Mouse (Mus musculus) kidney, postnatal 0 days (tissue): Measurements from ENCODE around the gene Trib3. TPM values are rescaled to one million over a fixed set of nuclear protein-coding genes. Genes with fewer than 3 reads are reported as not detected.
A peak's percentile ranks its signal among the peaks of the same experiment; 100 is the strongest.

Experiments
- ATAC-seq: fragments of 200-750 bp; cut with Nextera tagmentation; replicated peaks from 2 replicates; pipeline ENCODE4 v1.8.0; 2017; ENCODE audit warnings: low read depth, moderate number of reproducible peaks, moderate TSS enrichment, moderate library complexity; ENCODE audit not compliant: low FRiP score
- DNase-seq: peaks from one replicate; pipeline ENCODE4 v3.0.0-alpha.2; 2016; ENCODE audit warnings: low spot score
- H3K27ac ChIP-seq: fragments of 300-500 bp; sonication (generic); 2 replicates; pipeline ENCODE4 v1.5.1; 2014; ENCODE audit warnings: mild to moderate bottlenecking
- H3K27me3 ChIP-seq: fragments of 300-500 bp; sonication (generic); 2 replicates; pipeline ENCODE4 v1.6.1; 2014; ENCODE audit warnings: low read length, mixed read lengths; ENCODE audit not compliant: insufficient read depth
- H3K36me3 ChIP-seq: fragments of 300-500 bp; sonication (generic); 2 replicates; pipeline ENCODE4 v1.6.1; 2014; ENCODE audit warnings: low read length, mixed read lengths; ENCODE audit not compliant: insufficient read depth
- H3K4me1 ChIP-seq: fragments of 300-500 bp; sonication (generic); replicated peaks from 2 replicates; pipeline ENCODE4 v1.6.1; 2014; ENCODE audit warnings: antibody characterized with exemption, low read length, mixed read lengths; ENCODE audit not compliant: insufficient read depth
- H3K4me2 ChIP-seq: fragments of 300-500 bp; sonication (generic); 2 replicates; pipeline ENCODE4 v1.6.1; 2014; ENCODE audit warnings: mild to moderate bottlenecking, low read length, moderate library complexity, mixed read lengths
- H3K4me3 ChIP-seq: fragments of 300-500 bp; sonication (generic); replicated peaks from 2 replicates; pipeline ENCODE4 v1.5.1; 2014; ENCODE audit warnings: low read depth, low read length
- H3K9ac ChIP-seq: fragments of 300-500 bp; sonication (generic); 2 replicates; pipeline ENCODE4 v1.6.1; 2014; ENCODE audit warnings: low read depth, low read length
- H3K9me3 ChIP-seq: fragments of 300-500 bp; sonication (generic); replicated peaks from 2 replicates; pipeline ENCODE4 v1.6.1; 2016; ENCODE audit warnings: low read length, inconsistent platforms, mixed read lengths
- CTCF ChIP-seq: IDR thresholded peaks from 2 replicates; pipeline ENCODE4 v1.5.1; 2016; ENCODE audit warnings: antibody characterized with exemption, low read depth, mild to moderate bottlenecking, moderate library complexity
- WGBS: fragments of 180-500 bp; shearing (Covaris S2); extraction: QIAGEN DNeasy Blood & Tissue Kit; methylation state at CpG from one replicate; pipeline ENCODE4 v1.1.7; 2014; 5-methylcytosine and 5-hydroxymethylcytosine counted together
- polyA plus RNA-seq: library from polyadenylated mRNA; unstranded; fragments of >200 nt; fragmentation: Nextera tagmentation; extraction: Ambion mirVana; gene quantifications from 2 replicates; pipeline ENCODE4 v1.2.1, GENCODE M21; 2015

The Trib3 gene
- polyA plus RNA-seq, 1 experiment from 2014 or later, result 1.1 TPM

GRCm38 (mm10) chr2:152375652-152376344 is 32.0 kb upstream of the Trib3 start:
- Histone ChIP-seq H3K4me1 (no peaks in the 10 kb centered on the region), H3K9me3 (no peaks in the 10 kb centered on the region), H3K9ac (no peak overlapping the region), H3K36me3 (no peaks in the 10 kb centered on the region), H3K4me3 (no peak overlapping the region), H3K27me3 (peaks cover 6% of the 10 kb centered on the region; the same call in 1 of the 2 replicates), H3K27ac (no peak overlapping the region), H3K4me2 (0 out of 2 replicates have a peak overlapping the region, but pooled peaks have one; percentile 13)
- 10% methylated on average over 21 of the region's 21 CpGs for WGBS
- DNase-seq (no peak), ATAC-seq (no peak)
- no peak for TF ChIP-seq CTCF

GRCm38 (mm10) chr2:152373547-152373946 is 29.7 kb upstream of the Trib3 start:
- Histone ChIP-seq H3K9ac (no peak overlapping the region), H3K27me3 (peaks cover 6% of the 10 kb centered on the region; the same call in 1 of the 2 replicates), H3K4me1 (no peaks in the 10 kb centered on the region), H3K36me3 (no peaks in the 10 kb centered on the region), H3K4me3 (no peak overlapping the region), H3K9me3 (no peaks in the 10 kb centered on the region), H3K4me2 (no peak overlapping the region), H3K27ac (no peak overlapping the region)
- no peak for DNase-seq
- ATAC-seq, result no peak
- no peak for TF ChIP-seq CTCF
- WGBS, result 81% methylated on average over 9 of the region's 9 CpGs

- Histone ChIP-seq H3K4me3 (no peak overlapping the region), H3K27ac (no peak overlapping the region), H3K4me2 (no peak overlapping the region), H3K36me3 (no peaks in the 10 kb centered on the region), H3K9ac (no peak overlapping the region), H3K27me3 (peaks cover 6% of the 10 kb centered on the region; the same call in 1 of the 2 replicates), H3K4me1 (no peaks in the 10 kb centered on the region), H3K9me3 (no peaks in the 10 kb centered on the region)
- no peak for DNase-seq
- no peak for TF ChIP-seq CTCF
- ATAC-seq, result no peak
- WGBS, result 57% methylated on average over 4 of the region's 4 CpGs
These were observed 28.8 kb upstream of the Trib3 start for GRCm38 (mm10) chr2:152372661-152373060.

GRCm38 (mm10) chr2:152372104-152372503 is 28.3 kb upstream of the Trib3 start:
- no peak overlapping the region for H3K4me3 ChIP-seq
- no peak overlapping the region for H3K9ac ChIP-seq
- 75% methylated on average over 7 of the region's 7 CpGs for WGBS
- H3K4me2 ChIP-seq, result no peak overlapping the region
- DNase-seq (no peak), ATAC-seq (no peak)
- no peaks in the 10 kb centered on the region for H3K9me3 ChIP-seq
- no peak overlapping the region for H3K27ac ChIP-seq
- peaks cover 6% of the 10 kb centered on the region; the same call in 1 of the 2 replicates for H3K27me3 ChIP-seq
- no peaks in the 10 kb centered on the region for H3K36me3 ChIP-seq
- no peaks in the 10 kb centered on the region for H3K4me1 ChIP-seq
- TF ChIP-seq CTCF, result no peak

- ATAC-seq, result 0 out of 2 replicates have a peak, but pooled peaks have one; percentile 52
- H3K27ac ChIP-seq, result no peak overlapping the region
- DNase-seq, result peak; percentile 77
- TF ChIP-seq CTCF, result peak; percentile 91
- H3K9me3 ChIP-seq, result no peaks in the 10 kb centered on the region
- H3K27me3 ChIP-seq, result no peaks in the 10 kb centered on the region
- H3K4me2 ChIP-seq, result no peak overlapping the region
- H3K36me3 ChIP-seq, result no peaks in the 10 kb centered on the region
- 34% methylated on average over 14 of the region's 14 CpGs for WGBS
- H3K9ac ChIP-seq, result no peak overlapping the region
- H3K4me3 ChIP-seq, result no peak overlapping the region
- no peaks in the 10 kb centered on the region for H3K4me1 ChIP-seq
These were observed 24.8 kb upstream of the Trib3 start for GRCm38 (mm10) chr2:152368532-152369140.

GRCm38 (mm10) chr2:152367917-152368316 is 24.1 kb upstream of the Trib3 start:
- DNase-seq, result no peak
- no peak for TF ChIP-seq CTCF
- Histone ChIP-seq H3K4me1 (no peaks in the 10 kb centered on the region), H3K4me3 (no peak overlapping the region), H3K4me2 (no peak overlapping the region), H3K36me3 (no peaks in the 10 kb centered on the region), H3K9me3 (no peaks in the 10 kb centered on the region), H3K27ac (no peak overlapping the region), H3K9ac (no peak overlapping the region), H3K27me3 (no peaks in the 10 kb centered on the region)
- 67% methylated on average over 5 of the region's 5 CpGs for WGBS
- no peak for ATAC-seq
